ENCODE assay signal across 23 mouse cellular contexts in genomic region chrX:134427307-134427706, GRCm38 (mm10). TPM values are rescaled to one million over a fixed set of nuclear protein-coding genes. Genes with fewer than 3 reads are reported as not detected.
"Had no signal": no experiment of that assay in that cellular context is flagged by ENCODE, and none has a peak within 500 bp of the region (broad histone marks: within the 10 kb centered on the region; RNA-seq: fewer than 3 reads in every experiment).

No protein-coding gene starts in this region.

- H3K4me3 ChIP-seq: kidney, embryonic 15.5 days; limb, embryonic 13.5 days; midbrain, embryonic 10.5 days; midbrain, embryonic 15.5 days; neural tube, embryonic 13.5 days; stomach, embryonic 15.5 days had no signal

- H3K27ac ChIP-seq: kidney, embryonic 15.5 days; limb, embryonic 13.5 days; liver, embryonic 14.5 days; midbrain, embryonic 10.5 days; midbrain, embryonic 15.5 days; neural tube, embryonic 13.5 days; stomach, embryonic 15.5 days had no signal

- H3K4me2 ChIP-seq: kidney, embryonic 15.5 days; limb, embryonic 13.5 days; midbrain, embryonic 15.5 days; neural tube, embryonic 13.5 days; stomach, embryonic 15.5 days had no signal

- H3K36me3 ChIP-seq: kidney, embryonic 15.5 days; limb, embryonic 13.5 days; midbrain, embryonic 10.5 days; midbrain, embryonic 15.5 days; neural tube, embryonic 13.5 days; stomach, embryonic 15.5 days had no signal

- H3K27me3 ChIP-seq: midbrain, embryonic 15.5 days; neural tube, embryonic 13.5 days; stomach, embryonic 15.5 days had no signal

- H3K9ac ChIP-seq: kidney, embryonic 15.5 days; limb, embryonic 13.5 days; liver, embryonic 14.5 days; midbrain, embryonic 15.5 days; neural tube, embryonic 13.5 days; stomach, embryonic 15.5 days had no signal

- DNase-seq: kidney, adult 2 months; kidney, postnatal 14 days; layer of hippocampus, adult 9-11 months; layer of hippocampus, postnatal 36 days; lung, adult 18-20 months; lung, postnatal 36 days; retina, postnatal 1 day; thymus, adult 18-20 months; thymus, postnatal 14 days had no signal

- H3K9me3 ChIP-seq: kidney, embryonic 15.5 days; limb, embryonic 13.5 days; midbrain, embryonic 10.5 days; midbrain, embryonic 15.5 days; neural tube, embryonic 13.5 days; stomach, embryonic 15.5 days had no signal

- H3K4me1 ChIP-seq: kidney, embryonic 15.5 days; limb, embryonic 13.5 days; midbrain, embryonic 15.5 days; neural tube, embryonic 13.5 days; stomach, embryonic 15.5 days had no signal

- ATAC-seq: lung, postnatal 0 days; midbrain, embryonic 15.5 days had no signal

RNA-seq across cellular contexts. Expression of gene Drp2, which starts 23.0 kb away (rescaled TPM):
- polyA plus RNA-seq: liver, adult 2 months had no signal

RNA-seq across cellular contexts. Expression of gene Taf7l, which starts 49.0 kb away (rescaled TPM):
- total RNA-seq: layer of hippocampus, postnatal 36 days; left cerebral cortex, postnatal 10 days; left cerebral cortex, postnatal 4 days; liver, adult 2 months; megakaryocyte, adult 5-6 weeks had no signal
- polyA plus RNA-seq: kidney, adult 2 months; kidney, embryonic 15.5 days; large intestine, adult 2 months; liver, adult 2 months; liver, embryonic 14.5 days; lung, postnatal 0 days; midbrain, embryonic 10.5 days; neural tube, embryonic 13.5 days; spleen, adult 2 months; stomach, embryonic 15.5 days had no signal
